Mouse (Mus musculus): ENCODE results near the gene Slc25a12. TPM values are rescaled to one million over a fixed set of nuclear protein-coding genes. Genes with fewer than 3 reads are reported as not detected.

Slc25a12 gene
- polyA plus RNA-seq, 1 experiment = 4.6 TPM

GRCm38 (mm10) chr2:71231951-71232350, 135.6 kb downstream of the Slc25a12 start:
- no peak overlapping the region for H3K4me3 ChIP-seq (ENCODE audit: insufficient read depth, low read depth, low read length)
- H3K4me1 ChIP-seq (ENCODE audit: control insufficient read depth, insufficient read depth, insufficient read length, low read length) = no peaks in the 10 kb centered on the region; the same call in 1 of the 2 replicates
- no peak overlapping the region for H3K27ac ChIP-seq (replicated peaks; ENCODE audit: low read depth, low read length)

DNA sequence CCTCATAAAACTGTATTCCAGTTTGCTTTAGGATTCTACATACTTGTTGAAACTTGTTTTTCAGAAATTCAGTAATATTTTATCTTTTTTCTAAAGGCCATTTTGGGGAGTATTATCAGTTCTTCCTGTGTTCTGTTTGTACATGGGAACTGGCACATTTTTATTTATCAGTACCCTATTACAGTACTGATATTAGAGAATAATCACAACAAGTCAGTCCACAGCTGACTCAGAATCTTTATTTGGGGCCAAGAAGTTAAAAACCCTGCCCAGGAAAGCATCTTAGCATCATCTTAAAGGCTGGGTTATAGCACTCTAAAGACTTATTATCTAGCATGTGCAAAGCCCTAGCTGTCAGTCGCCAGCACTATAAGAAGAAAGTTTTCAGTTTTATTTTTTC, 137.9 kb downstream of the Slc25a12 start:
- Histone ChIP-seq H3K4me1 (ENCODE audit: control insufficient read depth, insufficient read depth, insufficient read length, low read length) (no peaks in the 10 kb centered on the region; the same call in 1 of the 2 replicates), H3K4me3 (ENCODE audit: insufficient read depth, low read depth, low read length) (no peak overlapping the region), H3K27ac (replicated peaks; ENCODE audit: low read depth, low read length) (no peak overlapping the region)

DNA sequence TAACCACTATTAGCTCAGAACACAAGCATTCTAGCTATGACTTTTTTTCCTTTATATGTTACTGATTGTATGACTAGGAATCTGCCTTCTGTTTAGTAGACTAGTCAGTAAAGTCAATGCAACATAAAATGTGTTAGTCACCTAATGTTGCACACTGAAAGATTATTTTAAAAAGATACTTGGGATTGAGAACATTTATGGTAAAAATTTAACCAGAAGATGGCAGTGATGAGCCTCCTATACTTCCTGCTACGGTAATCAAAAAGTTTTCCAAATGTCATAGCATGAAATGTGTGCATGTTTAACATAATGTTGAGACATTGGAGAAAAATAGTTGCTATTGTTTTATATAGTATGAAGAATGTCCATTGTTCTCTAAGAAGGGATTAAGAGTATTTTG, 140.2 kb downstream of the Slc25a12 start:
- Histone ChIP-seq H3K27ac (replicated peaks; ENCODE audit: low read depth, low read length) (no peak overlapping the region), H3K4me1 (ENCODE audit: control insufficient read depth, insufficient read depth, insufficient read length, low read length) (no peaks in the 10 kb centered on the region; the same call in 1 of the 2 replicates), H3K4me3 (ENCODE audit: insufficient read depth, low read depth, low read length) (no peak overlapping the region)

Other genes starting within 250 kb of the Slc25a12 start
- not detected in 2 replicates for gene Cybrd1, start 249.8 kb downstream of the Slc25a12 start, polyA plus RNA-seq (2012; ENCODE audit: insufficient read depth, insufficient read length, missing spikeins)
- 43.3 and 47.7 TPM in 2 replicates for gene Dync1i2, start 156.0 kb downstream of the Slc25a12 start, polyA plus RNA-seq (2012; ENCODE audit: insufficient read depth, insufficient read length, missing spikeins)
- 15.5 and 16.6 TPM in 2 replicates for gene Hat1, start 21.2 kb upstream of the Slc25a12 start, polyA plus RNA-seq (2012; ENCODE audit: insufficient read depth, insufficient read length, missing spikeins)
- 44.0 and 54.3 TPM in 2 replicates for gene Metap1d, start 85.5 kb upstream of the Slc25a12 start, polyA plus RNA-seq (2012; ENCODE audit: insufficient read depth, insufficient read length, missing spikeins)
- not detected in 2 replicates for gene Dlx1, start 160.4 kb upstream of the Slc25a12 start, polyA plus RNA-seq (2012; ENCODE audit: insufficient read depth, insufficient read length, missing spikeins)
- gene Dlx2, start 179.0 kb upstream of the Slc25a12 start, polyA plus RNA-seq (2012; ENCODE audit: insufficient read depth, insufficient read length, missing spikeins) = not detected in 2 replicates